Comparison of ENCODE assay signal across 8 mouse cellular contexts in genomic region chr7:7171227-7172147, GRCm38 (mm10). TPM values are rescaled to one million over a fixed set of nuclear protein-coding genes. Genes with fewer than 3 reads are reported as not detected.
DNase-seq lines count a peak whose midpoint lies in the region; ATAC-seq lines count a peak whose summit lies in the region.

Zfp418 (plus strand) TSS chr7:7171330.

- H3K27ac ChIP-seq in macrophage = no peak within 1 kb of the TSS; the same call in 1 of the 2 replicates

- H3K79me2 ChIP-seq in macrophage (ENCODE audit: inconsistent target) = no peaks in the 10 kb centered on the region

- peak; percentile 67 to 88 for DNase-seq in adrenal gland, adult (ENCODE audit: inconsistent age in 2 of 2, low spot score in 1 of 2)
- peak; percentile 85 for DNase-seq in embryo, embryonic 10 days (ENCODE audit: low spot score)
- peak; percentile 47 for DNase-seq in gastrocnemius, postnatal 14 days
- peak; percentile 40 to 66 for DNase-seq in left cerebral cortex, adult 8-10 months (ENCODE audit: low spot score in 2 of 2)
- peak; percentile 25 for DNase-seq in retina, postnatal 7 days (ENCODE audit: low read depth, low spot score)
- DNase-seq in urinary bladder, postnatal 25 days (ENCODE audit: low spot score) = peak; percentile 31

- WGBS in macrophage (ENCODE audit: missing documents) = 4% methylated on average over 25 of the region's 26 CpGs

- intact Hi-C loops in gastrocnemius, postnatal 14 days (cut with DNase I; ENCODE audit: low total_unique reads) = no loop called here

- H3K36me3 ChIP-seq in macrophage (ENCODE audit: inconsistent target) = no peaks in the 10 kb centered on the region

- ATAC-seq in inflammation-experienced regulatory T-cells, adult 6 months = peak; percentile 99

- peak within 1 kb of the TSS; percentile 94 for H3K4me3 ChIP-seq in macrophage (ENCODE audit: inconsistent target)

RNA-seq across cellular contexts. Expression of gene Zfp418, which starts in this region (rescaled TPM):
- total RNA-seq in gastrocnemius, postnatal 14 days (2021) = under 1 TPM; 0.80 to 0.82 TPM
- 1 to 10 TPM; 2.6 to 4.9 (median 3.1) TPM for polyA plus RNA-seq in inflammation-experienced regulatory T-cells, adult 6 months (2017; shearing (Covaris generic))
- total RNA-seq in left cerebral cortex, adult 8-10 months (2022) = 1 to 10 TPM; 7.3 to 8.4 (median 7.7) TPM
- 10 to 100 TPM in 1 of 26 experiments, 1 to 10 TPM in 20, under 1 TPM in 5; 0.58 to 10.9 (median 3.0) TPM for total RNA-seq in macrophage (2018; cell fraction: chromatin; rRNA removed)
- total RNA-seq in macrophage (2018; cell fraction: cytosol; rRNA removed) = 1 to 10 TPM in 15 of 26 experiments, under 1 TPM in 11; 0.19 to 2.5 (median 1.5) TPM
- 1 to 10 TPM in 18 of 26 experiments, under 1 TPM in 6, not detected in 2; 0.44 to 7.9 (median 1.7) TPM for total RNA-seq in macrophage (2018; cell fraction: nucleus; rRNA removed)
- 1.4 to 3.5 TPM (median 1.5 TPM) in 3 replicates for polyA plus RNA-seq in macrophage (2018)

Comparison
In these comparisons a context has a peak if more than half of its experiments do, and no peak if none do; other contexts are left out.
1. RNA of gene Zfp418 (total RNA-seq): 7.3 to 8.4 TPM in left cerebral cortex, adult 8-10 months; 0.80 to 0.82 TPM in gastrocnemius, postnatal 14 days; every median in the first group is over 4 times any median in the second.
2. Peak in DNase-seq in gastrocnemius, postnatal 14 days; RNA of the gene not detected or under 1 TPM.
3. DNase-seq: peak in every context shown above with its lines; median percentile 85 in embryo, embryonic 10 days; 78 in adrenal gland, adult; 53 in left cerebral cortex, adult 8-10 months; 47 in gastrocnemius, postnatal 14 days; 31 in urinary bladder, postnatal 25 days; 25 in retina, postnatal 7 days.